Mouse (Mus musculus) kidney, adult 2 months (tissue): ENCODE measurements around the gene Akap8. TPM values are rescaled to one million over a fixed set of nuclear protein-coding genes. Genes with fewer than 3 reads are reported as not detected.

ENCODE experiments used
- DNase-seq: peaks from one replicate; pipeline ENCODE4 v3.0.0; 2021
- H3K27ac ChIP-seq: fragments of 200-500 bp; 2 replicates; pipeline ENCODE4 v1.5.1; 2012; ENCODE audit warnings: low read depth, low read length, control low read depth, inconsistent platforms; ENCODE audit not compliant: insufficient read depth
- H3K27me3 ChIP-seq: fragments of 200-500 bp; replicated peaks from 2 replicates; pipeline ENCODE4 v1.6.1; 2012; ENCODE audit warnings: mild to moderate bottlenecking, moderate library complexity, low read length, inconsistent platforms; ENCODE audit not compliant: control insufficient read depth, insufficient read depth
- H3K36me3 ChIP-seq: fragments of 200-500 bp; 2 replicates; pipeline ENCODE4 v1.6.1; 2012; ENCODE audit warnings: mild to moderate bottlenecking, moderate library complexity, low read length, inconsistent platforms; ENCODE audit not compliant: control insufficient read depth, insufficient read depth
- H3K4me1 ChIP-seq: fragments of 200-500 bp; 2 replicates; pipeline ENCODE4 v1.6.1; 2011; ENCODE audit warnings: low read length; ENCODE audit not compliant: control insufficient read depth, insufficient read depth
- H3K4me3 ChIP-seq: fragments of 200-500 bp; 2 replicates; pipeline ENCODE4 v1.5.1; 2011; ENCODE audit warnings: mild to moderate bottlenecking, low read depth, low read length, control low read depth; ENCODE audit not compliant: insufficient read depth
- CTCF ChIP-seq: fragments of 200-500 bp; conservative IDR thresholded peaks from 2 replicates; pipeline ENCODE4 v1.5.1; 2011; ENCODE audit warnings: low read depth, mild to moderate bottlenecking, control low read depth, low read length, moderate library complexity, mixed read lengths; ENCODE audit not compliant: insufficient read depth, insufficient read length
- POLR2A ChIP-seq: fragments of 200-500 bp; IDR thresholded peaks from one replicate; pipeline ENCODE4 v1.6.1; 2011; ENCODE audit warnings: low read depth, low read length, control low read depth
- WGBS: fragments of 180-500 bp; shearing (Covaris S2); methylation state at CpG from one replicate; pipeline ENCODE4 v1.1.7; 2018; 5-methylcytosine and 5-hydroxymethylcytosine counted together
- polyA plus RNA-seq: library from polyadenylated mRNA; depleted of rRNA; stranded (reverse); fragments of >200 nt; gene quantifications from 2 replicates; pipeline ENCODE4 v1.2.3, GENCODE M21; 2012

The Akap8 gene
- polyA plus RNA-seq, 1 experiment: 36.9 TPM

GRCm38 (mm10) chr17:32348406-32348805 lies 27.4 kb upstream of the Akap8 start:
- Histone ChIP-seq H3K36me3 (peaks cover 2% of the 10 kb centered on the region; the same call in 1 of the 2 replicates), H3K4me3 (no peak overlapping the region), H3K27me3 (no peaks in the 10 kb centered on the region), H3K4me1 (peaks cover 5% of the 10 kb centered on the region; the same call in 1 of the 2 replicates), H3K27ac (no peak overlapping the region)
- DNase-seq: no peak
- no peak for TF ChIP-seq POLR2A
- no peak for TF ChIP-seq CTCF
- WGBS: 78% methylated on average over 2 of the region's 2 CpGs

- no peak for TF ChIP-seq CTCF
- TF ChIP-seq POLR2A: no peak
- 97% methylated on average over 1 of the region's 1 CpGs for WGBS
- H3K27me3 ChIP-seq: no peaks in the 10 kb centered on the region
- no peak overlapping the region for H3K27ac ChIP-seq
- peaks cover 3% of the 10 kb centered on the region; the same call in 1 of the 2 replicates for H3K36me3 ChIP-seq
- DNase-seq: no peak
- H3K4me1 ChIP-seq: no peaks in the 10 kb centered on the region
- H3K4me3 ChIP-seq: no peak overlapping the region
Observed at GRCm38 (mm10) chr17:32341102-32341501, 20.1 kb upstream of the Akap8 start.

GRCm38 (mm10) chr17:32340110-32340509 lies 19.1 kb upstream of the Akap8 start:
- TF ChIP-seq CTCF (no peak), POLR2A (no peak)
- Histone ChIP-seq H3K27ac (no peak overlapping the region), H3K36me3 (peaks cover 3% of the 10 kb centered on the region; the same call in 1 of the 2 replicates), H3K4me3 (no peak overlapping the region), H3K27me3 (no peaks in the 10 kb centered on the region), H3K4me1 (no peaks in the 10 kb centered on the region)
- no peak for DNase-seq
- WGBS: 56% methylated on average over 1 of the region's 1 CpGs

- TF ChIP-seq CTCF (no peak), POLR2A (no peak)
- no peak overlapping the region for H3K4me3 ChIP-seq
- peaks cover 6% of the 10 kb centered on the region for H3K36me3 ChIP-seq
- no peaks in the 10 kb centered on the region for H3K27me3 ChIP-seq
- H3K27ac ChIP-seq: no peak overlapping the region
- H3K4me1 ChIP-seq: no peaks in the 10 kb centered on the region
- 78% methylated on average over 2 of the region's 2 CpGs for WGBS
- no peak for DNase-seq
Observed at GRCm38 (mm10) chr17:32335869-32336268, 14.8 kb upstream of the Akap8 start.

- peaks cover 6% of the 10 kb centered on the region for H3K36me3 ChIP-seq
- H3K27ac ChIP-seq: no peak overlapping the region
- H3K4me3 ChIP-seq: no peak overlapping the region
- WGBS: 94% methylated on average over 12 of the region's 12 CpGs
- DNase-seq: no peak
- no peaks in the 10 kb centered on the region for H3K27me3 ChIP-seq
- TF ChIP-seq POLR2A: no peak
- no peak for TF ChIP-seq CTCF
- no peaks in the 10 kb centered on the region for H3K4me1 ChIP-seq
Observed at GRCm38 (mm10) chr17:32334921-32335320, 13.9 kb upstream of the Akap8 start.

GRCm38 (mm10) chr17:32333675-32334303 lies 12.8 kb upstream of the Akap8 start:
- TF ChIP-seq CTCF: no peak
- Histone ChIP-seq H3K4me1 (no peaks in the 10 kb centered on the region), H3K27ac (no peak overlapping the region), H3K4me3 (no peak overlapping the region), H3K36me3 (peaks cover 6% of the 10 kb centered on the region), H3K27me3 (no peaks in the 10 kb centered on the region)
- DNase-seq: no peak
- 81% methylated on average over 31 of the region's 31 CpGs for WGBS

GRCm38 (mm10) chr17:32327501-32327900 lies 6.5 kb upstream of the Akap8 start:
- peak overlapping the region; percentile 60; the same call in 1 of the 2 replicates for H3K27ac ChIP-seq
- no peaks in the 10 kb centered on the region for H3K27me3 ChIP-seq
- no peak for TF ChIP-seq POLR2A
- no peak for TF ChIP-seq CTCF
- DNase-seq: peak; percentile 27
- H3K4me3 ChIP-seq: no peak overlapping the region
- H3K36me3 ChIP-seq: no peaks in the 10 kb centered on the region; the same call in none of the 2 replicates
- H3K4me1 ChIP-seq: peaks cover 6% of the 10 kb centered on the region; the same call in 1 of the 2 replicates
